Mouse (Mus musculus): Measurements from ENCODE around the gene Olfr325.

GRCm38 (mm10) chr11:58594814-58595213 lies 17.3 kb downstream of the Olfr325 start, which contains the start of gene Olfr324:
- no peak for TF ChIP-seq POLR2A (IDR thresholded peaks at IDR 0.05; ENCODE audit: borderline replicate concordance, low read depth, low read length)
- no peak for TF ChIP-seq CTCF (IDR thresholded peaks at IDR 0.05; ENCODE audit: low read depth, low read length)
